Mouse (Mus musculus): ENCODE data around the gene Flvcr1. TPM values are rescaled to one million over a fixed set of nuclear protein-coding genes. Genes with fewer than 3 reads are reported as not detected.

Gene Flvcr1
- polyA plus RNA-seq, 1 experiment: 5.7 TPM

- H3K4me3 ChIP-seq (replicated peaks; ENCODE audit: control insufficient read depth, low read depth, low read length): no peak overlapping the region
- 65% methylated on average over 4 of the region's 4 CpGs for WGBS
- no peak for TF ChIP-seq CTCF (IDR thresholded peaks at IDR 0.05; ENCODE audit: control insufficient read depth, insufficient read depth, low read length)
- no peak for TF ChIP-seq POLR2A (IDR thresholded peaks at IDR 0.05; ENCODE audit: borderline replicate concordance, control insufficient read depth, low read depth, low read length)
- H3K4me1 ChIP-seq (ENCODE audit: control insufficient read depth, insufficient read depth, low read length): peaks cover 1% of the 10 kb centered on the region; the same call in 1 of the 2 replicates
- no peak overlapping the region for H3K27ac ChIP-seq (ENCODE audit: control insufficient read depth, insufficient read depth, low read depth, low read length, poor library complexity)
Observed at GRCm38 (mm10) chr1:191065188-191065587, 39.2 kb upstream of the Flvcr1 start.

- no peak overlapping the region for H3K4me3 ChIP-seq (replicated peaks; ENCODE audit: control insufficient read depth, low read depth, low read length)
- TF ChIP-seq CTCF (IDR thresholded peaks at IDR 0.05; ENCODE audit: control insufficient read depth, insufficient read depth, low read length): no peak
- TF ChIP-seq POLR2A (IDR thresholded peaks at IDR 0.05; ENCODE audit: borderline replicate concordance, control insufficient read depth, low read depth, low read length): no peak
- H3K27ac ChIP-seq (ENCODE audit: control insufficient read depth, insufficient read depth, low read depth, low read length, poor library complexity): no peak overlapping the region
- peaks cover 1% of the 10 kb centered on the region; the same call in 1 of the 2 replicates for H3K4me1 ChIP-seq (ENCODE audit: control insufficient read depth, insufficient read depth, low read length)
- 79% methylated on average over 2 of the region's 2 CpGs for WGBS
Observed at GRCm38 (mm10) chr1:191064535-191064934, 38.6 kb upstream of the Flvcr1 start.

GRCm38 (mm10) chr1:191063700-191064099 is 37.7 kb upstream of the Flvcr1 start:
- TF ChIP-seq CTCF (IDR thresholded peaks at IDR 0.05; ENCODE audit: control insufficient read depth, insufficient read depth, low read length) (no peak), POLR2A (IDR thresholded peaks at IDR 0.05; ENCODE audit: borderline replicate concordance, control insufficient read depth, low read depth, low read length) (no peak)

GRCm38 (mm10) chr1:191062781-191063485 is 37.0 kb upstream of the Flvcr1 start, which contains the start of the genes Tatdn3 and Nsl1:
Gene Tatdn3 (minus strand): TSS chr1:191062932.
Gene Nsl1 (plus strand): TSS chr1:191063012.
- Histone ChIP-seq H3K27ac (ENCODE audit: control insufficient read depth, insufficient read depth, low read depth, low read length, poor library complexity) (peak within 1 kb of the TSS; percentile 58), H3K4me3 (replicated peaks; ENCODE audit: control insufficient read depth, low read depth, low read length) (peak within 1 kb of the TSS; percentile 96), H3K4me1 (ENCODE audit: control insufficient read depth, insufficient read depth, low read length) (peaks cover 1% of the 10 kb centered on the region; the same call in 1 of the 2 replicates)
- peak; percentile 53; the same call in 1 of the 2 replicates for TF ChIP-seq POLR2A (IDR thresholded peaks at IDR 0.05; ENCODE audit: borderline replicate concordance, control insufficient read depth, low read depth, low read length)
- TF ChIP-seq CTCF (IDR thresholded peaks at IDR 0.05; ENCODE audit: control insufficient read depth, insufficient read depth, low read length): no peak; the same call in 1 of the 2 replicates
- under 1% methylated on average over 56 of the region's 56 CpGs for WGBS

More at GRCm38 (mm10) chr1:191063700-191064099, 37.7 kb upstream of the Flvcr1 start:
- peak overlapping the region; percentile 96 for H3K4me3 ChIP-seq (replicated peaks; ENCODE audit: control insufficient read depth, low read depth, low read length)
- H3K4me1 ChIP-seq (ENCODE audit: control insufficient read depth, insufficient read depth, low read length): peaks cover 1% of the 10 kb centered on the region; the same call in 1 of the 2 replicates
- H3K27ac ChIP-seq (ENCODE audit: control insufficient read depth, insufficient read depth, low read depth, low read length, poor library complexity): no peak overlapping the region
- WGBS: 61% methylated on average over 9 of the region's 9 CpGs

- TF ChIP-seq CTCF (IDR thresholded peaks at IDR 0.05; ENCODE audit: control insufficient read depth, insufficient read depth, low read length): no peak
- no peak for TF ChIP-seq POLR2A (IDR thresholded peaks at IDR 0.05; ENCODE audit: borderline replicate concordance, control insufficient read depth, low read depth, low read length)
- Histone ChIP-seq H3K4me1 (ENCODE audit: control insufficient read depth, insufficient read depth, low read length) (peaks cover 1% of the 10 kb centered on the region; the same call in 1 of the 2 replicates), H3K4me3 (replicated peaks; ENCODE audit: control insufficient read depth, low read depth, low read length) (peak overlapping the region; percentile 96), H3K27ac (ENCODE audit: control insufficient read depth, insufficient read depth, low read depth, low read length, poor library complexity) (peak overlapping the region; percentile 58)
- WGBS: 3% methylated on average over 15 of the region's 15 CpGs
Observed at GRCm38 (mm10) chr1:191062241-191062780, 36.4 kb upstream of the Flvcr1 start.

GRCm38 (mm10) chr1:191057461-191057860 is 31.5 kb upstream of the Flvcr1 start:
- no peak for TF ChIP-seq CTCF (IDR thresholded peaks at IDR 0.05; ENCODE audit: control insufficient read depth, insufficient read depth, low read length)
- TF ChIP-seq POLR2A (IDR thresholded peaks at IDR 0.05; ENCODE audit: borderline replicate concordance, control insufficient read depth, low read depth, low read length): no peak
- no peaks in the 10 kb centered on the region; the same call in 1 of the 2 replicates for H3K4me1 ChIP-seq (ENCODE audit: control insufficient read depth, insufficient read depth, low read length)
- 66% methylated on average over 3 of the region's 3 CpGs for whole genome bisulfite sequencing
- H3K4me3 ChIP-seq (replicated peaks; ENCODE audit: control insufficient read depth, low read depth, low read length): no peak overlapping the region
- H3K27ac ChIP-seq (ENCODE audit: control insufficient read depth, insufficient read depth, low read depth, low read length, poor library complexity): no peak overlapping the region

- no peak for TF ChIP-seq CTCF (IDR thresholded peaks at IDR 0.05; ENCODE audit: control insufficient read depth, insufficient read depth, low read length)
- TF ChIP-seq POLR2A (IDR thresholded peaks at IDR 0.05; ENCODE audit: borderline replicate concordance, control insufficient read depth, low read depth, low read length): no peak
- WGBS: 72% methylated on average over 2 of the region's 2 CpGs
- no peak overlapping the region for H3K27ac ChIP-seq (ENCODE audit: control insufficient read depth, insufficient read depth, low read depth, low read length, poor library complexity)
Observed at GRCm38 (mm10) chr1:191055533-191055873, 29.5 kb upstream of the Flvcr1 start.

GRCm38 (mm10) chr1:191054870-191055532 is 29.0 kb upstream of the Flvcr1 start:
- TF ChIP-seq POLR2A (IDR thresholded peaks at IDR 0.05; ENCODE audit: borderline replicate concordance, control insufficient read depth, low read depth, low read length): no peak
- peak; percentile 10; the same call in 1 of the 2 replicates for TF ChIP-seq CTCF (IDR thresholded peaks at IDR 0.05; ENCODE audit: control insufficient read depth, insufficient read depth, low read length)
- Histone ChIP-seq H3K4me3 (replicated peaks; ENCODE audit: control insufficient read depth, low read depth, low read length) (no peak overlapping the region), H3K27ac (ENCODE audit: control insufficient read depth, insufficient read depth, low read depth, low read length, poor library complexity) (no peak overlapping the region), H3K4me1 (ENCODE audit: control insufficient read depth, insufficient read depth, low read length) (no peaks in the 10 kb centered on the region; the same call in 1 of the 2 replicates)
- WGBS: 53% methylated on average over 8 of the region's 8 CpGs

More at GRCm38 (mm10) chr1:191055533-191055873, 29.5 kb upstream of the Flvcr1 start:
- Histone ChIP-seq H3K4me1 (ENCODE audit: control insufficient read depth, insufficient read depth, low read length) (no peaks in the 10 kb centered on the region; the same call in 1 of the 2 replicates), H3K4me3 (replicated peaks; ENCODE audit: control insufficient read depth, low read depth, low read length) (no peak overlapping the region)

Data from bone marrow, adult 2 months (tissue).